Mouse (Mus musculus) liver, embryonic 14.5 days (tissue): Measurements from ENCODE around the gene Grid2.

Experiments used
- CTCF ChIP-seq: IDR thresholded peaks from 2 replicates; pipeline ENCODE4 v1.5.1; 2016; ENCODE audit warnings: antibody characterized with exemption, low read depth, control low read depth
- EP300 ChIP-seq: IDR thresholded peaks from 2 replicates; pipeline ENCODE4 v1.6.1; 2016; ENCODE audit warnings: antibody characterized with exemption, low read depth

- TF ChIP-seq CTCF (no peak), EP300 (no peak)
Measured at GRCm38 (mm10) chr6:64114594-64114993, 858.9 kb downstream of the Grid2 start.
